Mouse (Mus musculus) stomach, postnatal 0 days (tissue): ENCODE results near the gene Kdm4a. TPM values are rescaled to one million over a fixed set of nuclear protein-coding genes. Genes with fewer than 3 reads are reported as not detected.

ENCODE experiments used
- ATAC-seq: fragments of 200-750 bp; cut with Nextera tagmentation; 2 replicates; pipeline ENCODE4 v1.8.0; 2017; ENCODE audit not compliant: low FRiP score, low TSS enrichment
- DNase-seq: peaks from one replicate; pipeline ENCODE4 v3.0.0-alpha.2; 2016; ENCODE audit warnings: low spot score
- H3K27ac ChIP-seq: fragments of 300-500 bp; sonication (generic); replicated peaks from 2 replicates; pipeline ENCODE4 v1.5.1; 2014; ENCODE audit warnings: mild to moderate bottlenecking, control low read depth
- H3K27me3 ChIP-seq: fragments of 300-500 bp; sonication (generic); 2 replicates; pipeline ENCODE4 v1.6.1; 2014; ENCODE audit warnings: low read length; ENCODE audit not compliant: control insufficient read depth, insufficient read depth
- H3K36me3 ChIP-seq: fragments of 300-500 bp; sonication (generic); 2 replicates; pipeline ENCODE4 v1.6.1; 2014; ENCODE audit warnings: low read length, mixed read lengths; ENCODE audit not compliant: control insufficient read depth, insufficient read depth
- H3K4me1 ChIP-seq: fragments of 300-500 bp; sonication (generic); replicated peaks from 2 replicates; pipeline ENCODE4 v1.6.1; 2014; ENCODE audit warnings: antibody characterized with exemption; ENCODE audit not compliant: control insufficient read depth, insufficient read depth
- H3K4me2 ChIP-seq: fragments of 300-500 bp; sonication (generic); replicated peaks from 2 replicates; pipeline ENCODE4 v1.6.1; 2014; ENCODE audit warnings: low read depth, mild to moderate bottlenecking, control low read depth, moderate library complexity
- H3K4me3 ChIP-seq: fragments of 300-500 bp; sonication (generic); 2 replicates; pipeline ENCODE4 v1.5.1; 2014; ENCODE audit warnings: low read depth, low read length, control low read depth
- H3K9ac ChIP-seq: fragments of 300-500 bp; sonication (generic); 2 replicates; pipeline ENCODE4 v1.6.1; 2014; ENCODE audit warnings: mild to moderate bottlenecking, low read length, control low read depth, mixed read lengths
- H3K9me3 ChIP-seq: fragments of 300-500 bp; sonication (generic); 2 replicates; pipeline ENCODE4 v1.6.1; 2016; ENCODE audit warnings: low read length; ENCODE audit not compliant: control insufficient read depth
- CTCF ChIP-seq: IDR thresholded peaks from 2 replicates; pipeline ENCODE4 v1.5.1; 2016; ENCODE audit warnings: antibody characterized with exemption, low read depth, mild to moderate bottlenecking, moderate library complexity
- EP300 ChIP-seq: optimal IDR thresholded peaks from 2 replicates; pipeline ENCODE3; 2016; ENCODE audit warnings: antibody characterized with exemption
- WGBS: fragments of 180-500 bp; shearing (Covaris S2); extraction: QIAGEN DNeasy Blood & Tissue Kit; methylation state at CpG from one replicate; pipeline ENCODE4 v1.1.7; 2014; 5-methylcytosine and 5-hydroxymethylcytosine counted together
- polyA plus RNA-seq: library from polyadenylated mRNA; unstranded; fragments of >200 nt; fragmentation: Nextera tagmentation; extraction: Ambion mirVana; gene quantifications from 2 replicates; pipeline ENCODE4 v1.2.1, GENCODE M21; 2015

The Kdm4a gene
- polyA plus RNA-seq, 1 experiment from 2014 or later, result 14.6 TPM

GRCm38 (mm10) chr4:118218521-118218920 lies 38.7 kb upstream of the Kdm4a start:
- Histone ChIP-seq H3K4me2 (no peak overlapping the region), H3K27me3 (no peaks in the 10 kb centered on the region), H3K4me1 (no peaks in the 10 kb centered on the region), H3K4me3 (no peak overlapping the region), H3K27ac (no peak overlapping the region), H3K36me3 (peaks cover 32% of the 10 kb centered on the region), H3K9me3 (no peaks in the 10 kb centered on the region), H3K9ac (no peak overlapping the region)
- DNase-seq, result no peak
- no peak for ATAC-seq
- 82% methylated on average over 5 of the region's 5 CpGs for WGBS
- TF ChIP-seq EP300, result no peak
- TF ChIP-seq CTCF, result no peak

DNA sequence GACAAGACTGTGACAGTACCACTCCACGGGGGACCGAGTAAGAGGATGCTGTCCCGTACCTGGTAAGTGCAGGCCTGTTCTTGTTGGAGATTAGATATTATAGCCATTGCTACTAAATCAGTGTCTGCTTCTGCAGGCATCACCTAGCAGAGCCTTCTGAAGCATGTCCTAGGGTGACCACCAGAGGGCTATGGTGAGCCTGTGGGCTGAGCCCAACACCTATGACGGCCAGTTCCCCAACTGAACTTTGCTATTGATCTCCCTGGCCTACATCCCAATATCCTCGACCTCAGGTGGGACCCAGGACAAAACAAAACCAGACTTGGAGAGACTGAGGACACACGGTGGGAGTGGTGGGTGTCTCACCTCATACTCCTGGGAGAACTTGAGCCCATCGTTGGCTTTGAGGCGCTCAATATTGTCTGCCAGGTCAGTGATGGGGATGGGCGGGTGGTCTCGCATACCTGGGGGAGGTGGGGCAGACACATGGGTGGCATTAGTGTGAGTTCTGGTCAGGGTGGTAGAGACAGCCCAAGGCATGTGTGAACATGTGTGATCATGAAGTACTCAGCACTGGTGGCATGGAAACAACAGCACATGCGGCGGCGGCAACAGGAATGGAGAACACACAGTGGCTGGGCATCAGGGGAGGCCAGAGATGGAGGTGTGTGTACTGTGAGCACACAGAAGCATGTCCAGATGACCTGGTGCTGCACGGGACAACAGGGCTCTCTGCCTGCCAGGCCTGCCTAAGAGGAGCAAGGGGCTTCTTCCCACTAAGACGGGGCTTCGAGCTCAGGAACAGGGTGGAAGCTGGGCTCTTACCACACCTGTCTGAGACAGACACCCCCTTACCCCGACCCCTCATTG lies 37.1 kb upstream of the Kdm4a start:
- Histone ChIP-seq H3K9me3 (no peaks in the 10 kb centered on the region), H3K27me3 (no peaks in the 10 kb centered on the region), H3K27ac (no peak overlapping the region), H3K9ac (no peak overlapping the region), H3K36me3 (peaks cover 34% of the 10 kb centered on the region), H3K4me3 (no peak overlapping the region), H3K4me1 (no peaks in the 10 kb centered on the region), H3K4me2 (no peak overlapping the region)
- peak; percentile 64 for ATAC-seq
- 71% methylated on average over 17 of the region's 17 CpGs for WGBS
- no peak for TF ChIP-seq EP300
- TF ChIP-seq CTCF, result peak; percentile 94
- DNase-seq, result peak; percentile 76

GRCm38 (mm10) chr4:118214891-118215290 lies 35.0 kb upstream of the Kdm4a start:
- Histone ChIP-seq H3K27ac (no peak overlapping the region), H3K36me3 (peaks cover 33% of the 10 kb centered on the region), H3K9ac (no peak overlapping the region), H3K4me3 (no peak overlapping the region), H3K9me3 (no peaks in the 10 kb centered on the region), H3K4me1 (no peaks in the 10 kb centered on the region), H3K27me3 (no peaks in the 10 kb centered on the region), H3K4me2 (no peak overlapping the region)
- DNase-seq (peak; percentile 49), ATAC-seq (peak; percentile 37; the same call in 1 of the 2 replicates)
- WGBS, result 74% methylated on average over 1 of the region's 1 CpGs
- TF ChIP-seq EP300, result no peak
- no peak for TF ChIP-seq CTCF

DNA sequence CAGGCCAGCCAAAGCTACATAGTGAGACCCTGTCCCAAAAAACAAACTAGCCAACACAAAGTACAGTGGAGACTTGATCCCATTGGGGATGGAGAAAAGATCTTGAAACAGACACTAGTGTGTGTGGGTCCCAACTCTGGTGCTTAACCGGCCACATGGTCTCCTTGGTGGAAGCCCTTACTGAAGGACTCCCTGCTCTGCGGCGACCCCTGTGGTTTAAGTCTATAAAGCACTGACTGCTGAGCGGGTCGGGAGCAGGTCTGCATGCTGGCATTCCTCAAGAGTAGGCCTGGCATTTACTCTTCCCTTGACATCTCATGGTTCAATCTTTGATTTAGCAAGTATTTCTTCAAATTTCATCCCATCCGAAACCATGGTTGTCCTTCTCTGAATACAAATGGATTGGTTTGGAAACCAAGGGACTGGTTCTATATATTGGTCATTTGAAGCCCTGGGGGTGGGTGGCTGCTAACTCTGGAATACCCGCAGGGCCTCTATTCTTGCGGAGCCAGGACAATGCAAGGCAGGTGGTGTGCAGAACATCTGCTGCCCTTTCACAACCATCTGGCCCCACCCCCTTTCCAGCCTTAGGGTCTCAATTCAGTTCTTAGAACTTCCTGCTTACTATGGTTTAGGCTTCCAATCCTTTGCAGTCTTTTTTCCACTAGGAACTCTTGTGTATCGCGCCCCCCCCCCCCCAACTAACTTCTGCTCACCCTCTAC lies 27.2 kb upstream of the Kdm4a start:
- WGBS, result 76% methylated on average over 10 of the region's 10 CpGs
- no peaks in the 10 kb centered on the region for H3K9me3 ChIP-seq
- no peak overlapping the region for H3K9ac ChIP-seq
- TF ChIP-seq CTCF (peak; percentile 45), EP300 (no peak)
- no peaks in the 10 kb centered on the region for H3K27me3 ChIP-seq
- H3K4me3 ChIP-seq, result no peak overlapping the region
- DNase-seq, result peak; percentile 50
- no peak overlapping the region for H3K27ac ChIP-seq
- H3K4me1 ChIP-seq, result no peaks in the 10 kb centered on the region
- H3K36me3 ChIP-seq, result peaks cover 12% of the 10 kb centered on the region; the same call in 1 of the 2 replicates
- ATAC-seq, result no peak
- no peak overlapping the region for H3K4me2 ChIP-seq

GRCm38 (mm10) chr4:118205906-118206305 lies 26.1 kb upstream of the Kdm4a start:
- no peak overlapping the region for H3K4me3 ChIP-seq

More at GRCm38 (mm10) chr4:118205906-118206305, 26.1 kb upstream of the Kdm4a start:
- no peak overlapping the region for H3K4me2 ChIP-seq
- WGBS, result 79% methylated on average over 2 of the region's 2 CpGs
- no peaks in the 10 kb centered on the region for H3K9me3 ChIP-seq
- no peaks in the 10 kb centered on the region for H3K4me1 ChIP-seq
- TF ChIP-seq EP300 (no peak), CTCF (no peak)
- H3K9ac ChIP-seq, result no peak overlapping the region
- no peaks in the 10 kb centered on the region for H3K27me3 ChIP-seq
- DNase-seq, result no peak
- H3K27ac ChIP-seq, result no peak overlapping the region
- ATAC-seq, result no peak
- H3K36me3 ChIP-seq, result peaks cover 10% of the 10 kb centered on the region; the same call in 1 of the 2 replicates
